Mouse (Mus musculus) limb, embryonic 14.5 days (tissue): ENCODE measurements around the gene B3galt1. TPM values are rescaled to one million over a fixed set of nuclear protein-coding genes. Genes with fewer than 3 reads are reported as not detected.

ENCODE experiments used
- ATAC-seq: fragments of 200-750 bp; cut with Nextera tagmentation; 2 replicates; pipeline ENCODE4 v1.8.0; 2017; ENCODE audit warnings: low read depth, moderate number of reproducible peaks, moderate TSS enrichment; ENCODE audit not compliant: low FRiP score
- DNase-seq: peaks from one replicate; pipeline ENCODE4 v3.0.0-alpha.2; 2015; ENCODE audit warnings: low spot score
- H3K27ac ChIP-seq: fragments of 300-500 bp; sonication (generic); replicated peaks from 2 replicates; pipeline ENCODE4 v1.5.1; 2014; ENCODE audit warnings: low read depth, mild to moderate bottlenecking, low read length, moderate library complexity, mixed read lengths
- H3K27me3 ChIP-seq: fragments of 300-500 bp; sonication (generic); 2 replicates; pipeline ENCODE4 v1.6.1; 2014; ENCODE audit warnings: low read length, mixed read lengths; ENCODE audit not compliant: control insufficient read depth, insufficient read depth
- H3K36me3 ChIP-seq: fragments of 300-500 bp; sonication (generic); 2 replicates; pipeline ENCODE4 v1.6.1; 2014; ENCODE audit warnings: mild to moderate bottlenecking, low read length, moderate library complexity, mixed read lengths; ENCODE audit not compliant: control insufficient read depth, insufficient read depth
- H3K4me1 ChIP-seq: fragments of 300-500 bp; sonication (generic); 2 replicates; pipeline ENCODE4 v1.6.1; 2014; ENCODE audit warnings: antibody characterized with exemption, low read length, mixed read lengths; ENCODE audit not compliant: control insufficient read depth, insufficient read depth
- H3K4me2 ChIP-seq: fragments of 300-500 bp; sonication (generic); replicated peaks from 2 replicates; pipeline ENCODE4 v1.6.1; 2014; ENCODE audit warnings: low read depth, mild to moderate bottlenecking, low read length, moderate library complexity; ENCODE audit not compliant: severe bottlenecking
- H3K4me3 ChIP-seq: fragments of 300-500 bp; sonication (generic); replicated peaks from 2 replicates; pipeline ENCODE4 v1.5.1; 2014; ENCODE audit warnings: low read length
- H3K9ac ChIP-seq: fragments of 300-500 bp; sonication (generic); 2 replicates; pipeline ENCODE4 v1.6.1; 2014; ENCODE audit warnings: mild to moderate bottlenecking, low read depth, low read length, moderate library complexity; ENCODE audit not compliant: severe bottlenecking
- H3K9me3 ChIP-seq: fragments of 300-500 bp; sonication (generic); 2 replicates; pipeline ENCODE4 v1.6.1; 2016; ENCODE audit warnings: low read length; ENCODE audit not compliant: control insufficient read depth
- POLR2A ChIP-seq: fragments of 200-500 bp; IDR thresholded peaks from 2 replicates; pipeline ENCODE4 v1.8.0; 2012; ENCODE audit warnings: inconsistent platforms, mild to moderate bottlenecking, moderate library complexity, borderline replicate concordance; ENCODE audit not compliant: insufficient read depth, insufficient read length; ENCODE audit errors: extremely low read depth
- WGBS: fragments of 180-500 bp; shearing (Covaris S2); extraction: QIAGEN DNeasy Blood & Tissue Kit; methylation state at CpG from one replicate; pipeline ENCODE4 v1.1.7; 2014; 5-methylcytosine and 5-hydroxymethylcytosine counted together
- polyA plus RNA-seq, 2 experiments: library from polyadenylated mRNA; depleted of rRNA in 1 of 2; stranded (reverse) in 1 of 2; unstranded in 1 of 2; fragments of >200 nt; fragmentation: Nextera tagmentation in 1 of 2; extraction: Ambion mirVana in 1 of 2; gene quantifications; 2 replicates each; pipeline versions ENCODE4 v1.2.1 to v1.2.3; 2012 to 2014

B3galt1 gene
- polyA plus RNA-seq, 2 experiments = 2.5 to 8.1 TPM

- no peaks in the 10 kb centered on the region for H3K27me3 ChIP-seq
- no peaks in the 10 kb centered on the region for H3K9me3 ChIP-seq
- H3K4me3 ChIP-seq = no peak overlapping the region
- ATAC-seq (no peak), DNase-seq (no peak)
- no peak overlapping the region for H3K4me2 ChIP-seq
- H3K27ac ChIP-seq = no peak overlapping the region
- no peaks in the 10 kb centered on the region for H3K36me3 ChIP-seq
- TF ChIP-seq POLR2A = no peak
- WGBS = 87% methylated on average over 9 of the region's 9 CpGs
- H3K4me1 ChIP-seq = no peaks in the 10 kb centered on the region
- no peak overlapping the region for H3K9ac ChIP-seq
Observed at GRCm38 (mm10) chr2:68005210-68005609, 439.5 kb downstream of the B3galt1 start.

- no peak overlapping the region for H3K27ac ChIP-seq
- ATAC-seq (no peak), DNase-seq (no peak)
- H3K4me1 ChIP-seq = no peaks in the 10 kb centered on the region
- TF ChIP-seq POLR2A = no peak
- H3K9ac ChIP-seq = no peak overlapping the region
- 79% methylated on average over 7 of the region's 7 CpGs for WGBS
- no peaks in the 10 kb centered on the region for H3K9me3 ChIP-seq
- no peaks in the 10 kb centered on the region for H3K36me3 ChIP-seq
- no peaks in the 10 kb centered on the region for H3K27me3 ChIP-seq
- no peak overlapping the region for H3K4me3 ChIP-seq
- H3K4me2 ChIP-seq = no peak overlapping the region
Observed at GRCm38 (mm10) chr2:68005711-68006110, 440.0 kb downstream of the B3galt1 start.

GRCm38 (mm10) chr2:68011336-68011735 is 445.7 kb downstream of the B3galt1 start:
- DNase-seq = no peak

GRCm38 (mm10) chr2:68020251-68020680 is 454.6 kb downstream of the B3galt1 start:
- whole genome bisulfite sequencing = 90% methylated on average over 5 of the region's 5 CpGs
- no peak overlapping the region for H3K9ac ChIP-seq

More at GRCm38 (mm10) chr2:68011336-68011735, 445.7 kb downstream of the B3galt1 start:
- no peak overlapping the region for H3K9ac ChIP-seq
- TF ChIP-seq POLR2A = no peak
- H3K9me3 ChIP-seq = no peaks in the 10 kb centered on the region
- no peak overlapping the region for H3K4me3 ChIP-seq
- no peaks in the 10 kb centered on the region for H3K36me3 ChIP-seq
- no peak overlapping the region for H3K27ac ChIP-seq
- H3K27me3 ChIP-seq = no peaks in the 10 kb centered on the region
- no peak for ATAC-seq
- H3K4me2 ChIP-seq = no peak overlapping the region
- 61% methylated on average over 4 of the region's 4 CpGs for WGBS
- H3K4me1 ChIP-seq = no peaks in the 10 kb centered on the region

GRCm38 (mm10) chr2:68021541-68022152 is 456.0 kb downstream of the B3galt1 start:
- TF ChIP-seq POLR2A = no peak
- WGBS = 82% methylated on average over 6 of the region's 6 CpGs
- DNase-seq = no peak

More at GRCm38 (mm10) chr2:68020251-68020680, 454.6 kb downstream of the B3galt1 start:
- no peak overlapping the region for H3K4me2 ChIP-seq
- no peak overlapping the region for H3K27ac ChIP-seq
- TF ChIP-seq POLR2A = no peak
- DNase-seq (no peak), ATAC-seq (no peak)
- no peaks in the 10 kb centered on the region for H3K4me1 ChIP-seq
- H3K9me3 ChIP-seq = no peaks in the 10 kb centered on the region
- H3K36me3 ChIP-seq = no peaks in the 10 kb centered on the region
- no peaks in the 10 kb centered on the region for H3K27me3 ChIP-seq
- no peak overlapping the region for H3K4me3 ChIP-seq

More at GRCm38 (mm10) chr2:68021541-68022152, 456.0 kb downstream of the B3galt1 start:
- no peaks in the 10 kb centered on the region for H3K9me3 ChIP-seq
- H3K4me3 ChIP-seq = no peak overlapping the region
- no peak overlapping the region for H3K27ac ChIP-seq
- ATAC-seq = no peak
- no peaks in the 10 kb centered on the region for H3K36me3 ChIP-seq
- no peak overlapping the region for H3K9ac ChIP-seq
- H3K4me1 ChIP-seq = no peaks in the 10 kb centered on the region
- H3K27me3 ChIP-seq = no peaks in the 10 kb centered on the region
- H3K4me2 ChIP-seq = no peak overlapping the region
